Mouse (Mus musculus) lung, embryonic 16.5 days (tissue): ENCODE results near the gene Dennd1a. TPM values are rescaled to one million over a fixed set of nuclear protein-coding genes. Genes with fewer than 3 reads are reported as not detected.

ENCODE experiments used
- ATAC-seq: fragments of 200-750 bp; cut with Nextera tagmentation; 2 replicates; pipeline ENCODE4 v1.8.0; 2017; ENCODE audit warnings: low read depth, mild to moderate bottlenecking, moderate library complexity
- H3K27ac ChIP-seq: fragments of 300-500 bp; sonication (generic); 2 replicates; pipeline ENCODE4 v1.5.1; 2014; ENCODE audit warnings: mild to moderate bottlenecking, control low read depth, low read length
- H3K27me3 ChIP-seq: fragments of 300-500 bp; sonication (generic); 2 replicates; pipeline ENCODE4 v1.6.1; 2014; ENCODE audit warnings: low read depth, low read length, mixed read lengths; ENCODE audit not compliant: control insufficient read depth, insufficient read depth
- H3K36me3 ChIP-seq: fragments of 300-500 bp; sonication (generic); 2 replicates; pipeline ENCODE4 v1.6.1; 2014; ENCODE audit warnings: low read length; ENCODE audit not compliant: control insufficient read depth, insufficient read depth
- H3K4me1 ChIP-seq: fragments of 300-500 bp; sonication (generic); replicated peaks from 2 replicates; pipeline ENCODE4 v1.6.1; 2014; ENCODE audit warnings: low read length, mixed read lengths; ENCODE audit not compliant: control insufficient read depth, insufficient read depth
- H3K4me2 ChIP-seq: fragments of 300-500 bp; sonication (generic); 2 replicates; pipeline ENCODE4 v1.6.1; 2014; ENCODE audit warnings: low read depth, low read length, control low read depth
- H3K4me3 ChIP-seq: fragments of 300-500 bp; sonication (generic); 2 replicates; pipeline ENCODE4 v1.5.1; 2014; ENCODE audit warnings: mild to moderate bottlenecking, low read length, control low read depth
- H3K9ac ChIP-seq: fragments of 300-500 bp; sonication (generic); 2 replicates; pipeline ENCODE4 v1.6.1; 2014; ENCODE audit warnings: low read length, control low read depth
- H3K9me3 ChIP-seq: fragments of 300-500 bp; sonication (generic); 2 replicates; pipeline ENCODE4 v1.6.1; 2016; ENCODE audit warnings: low read length; ENCODE audit not compliant: control insufficient read depth
- WGBS: fragments of 180-500 bp; shearing (Covaris S2); extraction: QIAGEN DNeasy Blood & Tissue Kit; methylation state at CpG from one replicate; pipeline ENCODE4 v1.1.7; 2014; 5-methylcytosine and 5-hydroxymethylcytosine counted together
- polyA plus RNA-seq: library from polyadenylated mRNA; unstranded; fragments of >200 nt; fragmentation: Nextera tagmentation; extraction: Ambion mirVana; gene quantifications from 2 replicates; pipeline ENCODE4 v1.2.1, GENCODE M21; 2015

Gene Dennd1a
- polyA plus RNA-seq, 1 experiment from 2014 or later: 11.7 TPM

GRCm38 (mm10) chr2:37776611-37777411 lies 510.4 kb downstream of the Dennd1a start:
- no peaks in the 10 kb centered on the region for H3K9me3 ChIP-seq
- H3K27me3 ChIP-seq: peaks cover 8% of the 10 kb centered on the region; the same call in 1 of the 2 replicates
- ATAC-seq: no peak
- H3K4me1 ChIP-seq: peaks cover 22% of the 10 kb centered on the region
- H3K36me3 ChIP-seq: no peaks in the 10 kb centered on the region
- peak overlapping the region; percentile 27 for H3K4me3 ChIP-seq
- H3K27ac ChIP-seq: no peak overlapping the region
- 16% methylated on average over 20 of the region's 20 CpGs for WGBS
- H3K4me2 ChIP-seq: peak overlapping the region; percentile 52
- peak overlapping the region; percentile 41; the same call in 1 of the 2 replicates for H3K9ac ChIP-seq

GRCm38 (mm10) chr2:37776016-37776415 lies 511.2 kb downstream of the Dennd1a start, which contains the start of gene Crb2:
Gene Crb2, plus strand, starts transcription at chr2:37776249.
- H3K4me3 ChIP-seq: peak within 1 kb of the TSS; percentile 27
- H3K27ac ChIP-seq: no peak within 1 kb of the TSS
- H3K27me3 ChIP-seq: peaks cover 8% of the 10 kb centered on the region; the same call in 1 of the 2 replicates
- H3K36me3 ChIP-seq: no peaks in the 10 kb centered on the region
- 3% methylated on average over 16 of the region's 18 CpGs for WGBS
- H3K9me3 ChIP-seq: no peaks in the 10 kb centered on the region
- ATAC-seq: peak; percentile 14; the same call in 1 of the 2 replicates
- H3K4me2 ChIP-seq: peak within 1 kb of the TSS; percentile 52
- peaks cover 27% of the 10 kb centered on the region for H3K4me1 ChIP-seq
- H3K9ac ChIP-seq: peak within 1 kb of the TSS; percentile 41

GRCm38 (mm10) chr2:37774571-37774970 lies 512.6 kb downstream of the Dennd1a start:
- Histone ChIP-seq H3K27me3 (peaks cover 8% of the 10 kb centered on the region; the same call in 1 of the 2 replicates), H3K27ac (no peak overlapping the region), H3K9me3 (no peaks in the 10 kb centered on the region), H3K4me1 (peaks cover 17% of the 10 kb centered on the region), H3K4me2 (no peak overlapping the region), H3K9ac (no peak overlapping the region), H3K36me3 (no peaks in the 10 kb centered on the region), H3K4me3 (no peak overlapping the region)
- WGBS: 11% methylated on average over 5 of the region's 5 CpGs
- no peak for ATAC-seq

- H3K4me2 ChIP-seq: peak overlapping the region; percentile 77
- H3K27me3 ChIP-seq: peaks cover 3% of the 10 kb centered on the region; the same call in 1 of the 2 replicates
- peak; percentile 67 for ATAC-seq
- H3K36me3 ChIP-seq: no peaks in the 10 kb centered on the region
- no peaks in the 10 kb centered on the region for H3K9me3 ChIP-seq
- H3K27ac ChIP-seq: no peak overlapping the region
- H3K4me3 ChIP-seq: peak overlapping the region; percentile 54
- under 1% methylated on average over 18 of the region's 18 CpGs for WGBS
- peak overlapping the region; percentile 33; the same call in 1 of the 2 replicates for H3K9ac ChIP-seq
- H3K4me1 ChIP-seq: peaks cover 28% of the 10 kb centered on the region
Measured at GRCm38 (mm10) chr2:37771618-37772285, 515.4 kb downstream of the Dennd1a start.

GRCm38 (mm10) chr2:37769793-37770192 lies 517.4 kb downstream of the Dennd1a start:
- WGBS: 87% methylated on average over 8 of the region's 8 CpGs
- H3K9ac ChIP-seq: no peak overlapping the region
- no peak overlapping the region for H3K4me2 ChIP-seq
- no peak for ATAC-seq
- no peaks in the 10 kb centered on the region for H3K9me3 ChIP-seq
- peaks cover 33% of the 10 kb centered on the region for H3K4me1 ChIP-seq
- H3K4me3 ChIP-seq: no peak overlapping the region
- H3K27me3 ChIP-seq: no peaks in the 10 kb centered on the region; the same call in 1 of the 2 replicates
- H3K36me3 ChIP-seq: no peaks in the 10 kb centered on the region
- H3K27ac ChIP-seq: no peak overlapping the region

GRCm38 (mm10) chr2:37768903-37769302 lies 518.3 kb downstream of the Dennd1a start:
- WGBS: 58% methylated on average over 2 of the region's 2 CpGs

GRCm38 (mm10) chr2:37767739-37768138 lies 519.5 kb downstream of the Dennd1a start:
- Histone ChIP-seq H3K27me3 (no peaks in the 10 kb centered on the region), H3K27ac (peak overlapping the region; percentile 28; the same call in 1 of the 2 replicates), H3K36me3 (no peaks in the 10 kb centered on the region), H3K4me2 (no peak overlapping the region), H3K4me3 (no peak overlapping the region), H3K4me1 (peaks cover 33% of the 10 kb centered on the region), H3K9me3 (no peaks in the 10 kb centered on the region), H3K9ac (no peak overlapping the region)
- 83% methylated on average over 3 of the region's 3 CpGs for WGBS
- ATAC-seq: no peak

More at GRCm38 (mm10) chr2:37768903-37769302, 518.3 kb downstream of the Dennd1a start:
- Histone ChIP-seq H3K36me3 (no peaks in the 10 kb centered on the region), H3K4me3 (no peak overlapping the region), H3K4me1 (peaks cover 33% of the 10 kb centered on the region), H3K4me2 (no peak overlapping the region), H3K9me3 (no peaks in the 10 kb centered on the region), H3K9ac (no peak overlapping the region), H3K27me3 (no peaks in the 10 kb centered on the region; the same call in 1 of the 2 replicates), H3K27ac (no peak overlapping the region)
- ATAC-seq: no peak

GRCm38 (mm10) chr2:37767080-37767547 lies 520.1 kb downstream of the Dennd1a start:
- Histone ChIP-seq H3K4me2 (peak overlapping the region; percentile 37), H3K27me3 (no peaks in the 10 kb centered on the region), H3K9me3 (no peaks in the 10 kb centered on the region), H3K27ac (peak overlapping the region; percentile 28), H3K4me1 (peaks cover 33% of the 10 kb centered on the region), H3K4me3 (no peak overlapping the region), H3K36me3 (no peaks in the 10 kb centered on the region), H3K9ac (no peak overlapping the region; the same call in 1 of the 2 replicates)
- 4% methylated on average over 9 of the region's 9 CpGs for WGBS
- ATAC-seq: peak; percentile 34
